Mouse (Mus musculus): ENCODE data around the gene Dgkq. TPM values are rescaled to one million over a fixed set of nuclear protein-coding genes. Genes with fewer than 3 reads are reported as not detected.

The Dgkq gene
- polyA plus RNA-seq, 1 experiment = 4.7 TPM

GRCm38 (mm10) chr5:108647820-108648465 lies 21.5 kb downstream of the Dgkq start:
- TF ChIP-seq MYOD1 (IDR thresholded peaks at IDR 0.05; ENCODE audit: control insufficient read depth, insufficient read length, low read depth) = no peak
- TF ChIP-seq FOSL1 (IDR thresholded peaks at IDR 0.05; ENCODE audit: insufficient read depth, low read length, poor library complexity, severe bottlenecking) = no peak
- TF ChIP-seq USF1 (IDR thresholded peaks at IDR 0.05; ENCODE audit: low read depth) = no peak
- no peak for TF ChIP-seq MAX (IDR thresholded peaks at IDR 0.05)
- TF ChIP-seq CTCF (IDR thresholded peaks at IDR 0.05; ENCODE audit: control insufficient read depth, insufficient read depth, insufficient read length) = no peak
- no peak for TF ChIP-seq MYOG (IDR thresholded peaks at IDR 0.05; ENCODE audit: control insufficient read depth, extremely low read depth, insufficient read length)
- no peak for TF ChIP-seq CEBPB (IDR thresholded peaks at IDR 0.05; ENCODE audit: low read depth)
- H3ac ChIP-seq (ENCODE audit: control insufficient read depth, insufficient read length, low read depth) = no peak overlapping the region
- H3K36me3 ChIP-seq (ENCODE audit: control insufficient read depth, insufficient read depth) = peaks cover 8% of the 10 kb centered on the region
- H3K27me3 ChIP-seq (ENCODE audit: control insufficient read depth, insufficient read depth, insufficient read length) = no peaks in the 10 kb centered on the region
- H3K79me3 ChIP-seq (ENCODE audit: low read depth) = no peaks in the 10 kb centered on the region
- no peak overlapping the region for H3K4me3 ChIP-seq (ENCODE audit: insufficient read depth, poor library complexity, severe bottlenecking)
- H3K79me2 ChIP-seq (ENCODE audit: control insufficient read depth, insufficient read depth) = no peaks in the 10 kb centered on the region

GRCm38 (mm10) chr5:108647311-108647710 lies 22.2 kb downstream of the Dgkq start:
- no peaks in the 10 kb centered on the region for H3K79me3 ChIP-seq (ENCODE audit: low read depth)
- no peak overlapping the region for H3K4me3 ChIP-seq (ENCODE audit: insufficient read depth, poor library complexity, severe bottlenecking)
- peaks cover 6% of the 10 kb centered on the region for H3K36me3 ChIP-seq (ENCODE audit: control insufficient read depth, insufficient read depth)
- TF ChIP-seq MYOG (IDR thresholded peaks at IDR 0.05; ENCODE audit: control insufficient read depth, extremely low read depth, insufficient read length) (no peak), CEBPB (IDR thresholded peaks at IDR 0.05; ENCODE audit: low read depth) (no peak), MYOD1 (IDR thresholded peaks at IDR 0.05; ENCODE audit: control insufficient read depth, insufficient read length, low read depth) (no peak), MAX (IDR thresholded peaks at IDR 0.05) (no peak), USF1 (IDR thresholded peaks at IDR 0.05; ENCODE audit: low read depth) (no peak), CTCF (IDR thresholded peaks at IDR 0.05; ENCODE audit: control insufficient read depth, insufficient read depth, insufficient read length) (no peak), FOSL1 (IDR thresholded peaks at IDR 0.05; ENCODE audit: insufficient read depth, low read length, poor library complexity, severe bottlenecking) (no peak)
- no peak overlapping the region for H3ac ChIP-seq (ENCODE audit: control insufficient read depth, insufficient read length, low read depth)
- H3K79me2 ChIP-seq (ENCODE audit: control insufficient read depth, insufficient read depth) = no peaks in the 10 kb centered on the region
- H3K27me3 ChIP-seq (ENCODE audit: control insufficient read depth, insufficient read depth, insufficient read length) = no peaks in the 10 kb centered on the region

- no peaks in the 10 kb centered on the region for H3K79me3 ChIP-seq (ENCODE audit: low read depth)
- no peak overlapping the region for H3K4me3 ChIP-seq (ENCODE audit: insufficient read depth, poor library complexity, severe bottlenecking)
- no peak overlapping the region for H3ac ChIP-seq (ENCODE audit: control insufficient read depth, insufficient read length, low read depth)
- TF ChIP-seq MYOG (IDR thresholded peaks at IDR 0.05; ENCODE audit: control insufficient read depth, extremely low read depth, insufficient read length) (no peak), MAX (IDR thresholded peaks at IDR 0.05) (no peak), CEBPB (IDR thresholded peaks at IDR 0.05; ENCODE audit: low read depth) (no peak)
- H3K79me2 ChIP-seq (ENCODE audit: control insufficient read depth, insufficient read depth) = no peaks in the 10 kb centered on the region
- H3K27me3 ChIP-seq (ENCODE audit: control insufficient read depth, insufficient read depth, insufficient read length) = no peaks in the 10 kb centered on the region
- peaks cover 6% of the 10 kb centered on the region for H3K36me3 ChIP-seq (ENCODE audit: control insufficient read depth, insufficient read depth)
Measured at GRCm38 (mm10) chr5:108646343-108646660, 23.2 kb downstream of the Dgkq start.

GRCm38 (mm10) chr5:108645651-108646342 lies 23.7 kb downstream of the Dgkq start:
- Histone ChIP-seq H3K36me3 (ENCODE audit: control insufficient read depth, insufficient read depth) (peaks cover 6% of the 10 kb centered on the region), H3K79me2 (ENCODE audit: control insufficient read depth, insufficient read depth) (no peaks in the 10 kb centered on the region), H3K4me3 (ENCODE audit: insufficient read depth, poor library complexity, severe bottlenecking) (no peak overlapping the region), H3K27me3 (ENCODE audit: control insufficient read depth, insufficient read depth, insufficient read length) (no peaks in the 10 kb centered on the region), H3K79me3 (ENCODE audit: low read depth) (no peaks in the 10 kb centered on the region), H3ac (ENCODE audit: control insufficient read depth, insufficient read length, low read depth) (no peak overlapping the region)
- TF ChIP-seq USF1 (IDR thresholded peaks at IDR 0.05; ENCODE audit: low read depth) (no peak), CEBPB (IDR thresholded peaks at IDR 0.05; ENCODE audit: low read depth) (no peak), MYOD1 (IDR thresholded peaks at IDR 0.05; ENCODE audit: control insufficient read depth, insufficient read length, low read depth) (no peak), MYOG (IDR thresholded peaks at IDR 0.05; ENCODE audit: control insufficient read depth, extremely low read depth, insufficient read length) (no peak), FOSL1 (IDR thresholded peaks at IDR 0.05; ENCODE audit: insufficient read depth, low read length, poor library complexity, severe bottlenecking) (no peak), MAX (IDR thresholded peaks at IDR 0.05) (no peak), CTCF (IDR thresholded peaks at IDR 0.05; ENCODE audit: control insufficient read depth, insufficient read depth, insufficient read length) (no peak)

GRCm38 (mm10) chr5:108643674-108644073 lies 25.8 kb downstream of the Dgkq start:
- no peak overlapping the region for H3K4me3 ChIP-seq (ENCODE audit: insufficient read depth, poor library complexity, severe bottlenecking)
- no peak overlapping the region for H3ac ChIP-seq (ENCODE audit: control insufficient read depth, insufficient read length, low read depth)
- peaks cover 6% of the 10 kb centered on the region for H3K36me3 ChIP-seq (ENCODE audit: control insufficient read depth, insufficient read depth)
- no peaks in the 10 kb centered on the region for H3K27me3 ChIP-seq (ENCODE audit: control insufficient read depth, insufficient read depth, insufficient read length)
- no peaks in the 10 kb centered on the region for H3K79me3 ChIP-seq (ENCODE audit: low read depth)
- no peaks in the 10 kb centered on the region for H3K79me2 ChIP-seq (ENCODE audit: control insufficient read depth, insufficient read depth)
- TF ChIP-seq MAX (IDR thresholded peaks at IDR 0.05) (no peak), USF1 (IDR thresholded peaks at IDR 0.05; ENCODE audit: low read depth) (no peak), CTCF (IDR thresholded peaks at IDR 0.05; ENCODE audit: control insufficient read depth, insufficient read depth, insufficient read length) (no peak), FOSL1 (IDR thresholded peaks at IDR 0.05; ENCODE audit: insufficient read depth, low read length, poor library complexity, severe bottlenecking) (no peak), MYOD1 (IDR thresholded peaks at IDR 0.05; ENCODE audit: control insufficient read depth, insufficient read length, low read depth) (no peak), MYOG (IDR thresholded peaks at IDR 0.05; ENCODE audit: control insufficient read depth, extremely low read depth, insufficient read length) (no peak), CEBPB (IDR thresholded peaks at IDR 0.05; ENCODE audit: low read depth) (no peak)
